Mouse (Mus musculus): ENCODE data around the gene 1700088E04Rik.

The 1700088E04Rik gene

DNA sequence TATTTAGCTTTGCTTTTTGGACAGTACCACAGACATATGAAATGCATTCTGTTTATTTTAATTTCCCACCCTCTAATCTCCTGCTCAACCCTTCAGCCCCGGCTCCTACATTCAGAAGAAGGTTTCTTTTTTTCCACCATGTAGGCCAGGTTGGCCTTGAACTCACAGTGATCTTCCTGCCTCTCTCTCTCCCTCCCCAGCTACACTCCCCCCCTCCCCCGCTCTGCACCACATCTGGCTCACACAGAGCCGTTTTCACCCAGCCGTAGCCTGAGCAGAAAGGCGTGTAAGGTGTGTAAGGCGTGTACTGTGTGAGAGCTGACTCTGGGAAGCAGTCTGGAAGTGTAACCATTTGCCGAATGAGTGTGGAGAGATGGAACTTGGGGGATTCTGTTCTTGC, 11.7 kb downstream of the 1700088E04Rik start:
- DNase-seq: no peak

DNA sequence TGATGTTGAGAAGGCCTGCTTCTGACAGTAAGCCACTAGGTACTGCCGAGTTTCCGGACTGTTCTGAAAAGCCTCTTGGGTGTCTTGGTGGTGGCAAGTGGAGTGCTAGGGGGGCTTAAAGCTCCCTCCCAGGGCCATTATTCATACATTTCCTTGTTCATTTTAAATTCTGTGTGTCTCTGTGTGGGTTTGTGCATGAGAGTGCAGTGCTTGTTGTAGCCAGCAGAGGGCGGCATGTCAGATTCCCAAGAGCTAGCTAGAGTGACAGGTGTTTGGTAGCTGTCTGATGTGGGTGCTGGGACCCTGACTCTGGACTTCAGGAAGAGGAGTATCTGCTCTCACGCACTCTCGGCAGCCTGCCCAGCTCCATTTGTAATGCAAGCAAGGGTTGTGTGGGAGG, 12.8 kb downstream of the 1700088E04Rik start:
- DNase-seq: no peak

DNA sequence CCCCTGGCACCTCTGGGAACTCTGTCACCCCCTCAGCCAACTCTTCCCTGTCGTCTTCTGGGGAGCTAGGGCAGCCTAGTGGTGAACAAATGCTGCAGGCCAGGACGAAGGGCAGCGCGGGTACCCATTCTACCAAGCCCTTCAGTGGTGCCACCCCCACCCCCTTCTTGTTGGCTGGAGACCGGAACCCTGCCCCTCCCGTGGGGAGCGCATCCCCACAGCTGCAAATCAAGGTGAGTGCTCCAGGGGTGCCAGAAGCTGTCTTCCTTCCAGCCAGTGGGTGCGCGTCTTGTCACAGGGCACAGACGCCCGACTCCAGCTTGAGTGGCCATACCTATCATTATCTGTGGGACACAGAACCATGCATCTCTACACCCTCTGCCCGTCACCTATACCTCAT, 14.0 kb downstream of the 1700088E04Rik start:
- DNase-seq: no peak

DNA sequence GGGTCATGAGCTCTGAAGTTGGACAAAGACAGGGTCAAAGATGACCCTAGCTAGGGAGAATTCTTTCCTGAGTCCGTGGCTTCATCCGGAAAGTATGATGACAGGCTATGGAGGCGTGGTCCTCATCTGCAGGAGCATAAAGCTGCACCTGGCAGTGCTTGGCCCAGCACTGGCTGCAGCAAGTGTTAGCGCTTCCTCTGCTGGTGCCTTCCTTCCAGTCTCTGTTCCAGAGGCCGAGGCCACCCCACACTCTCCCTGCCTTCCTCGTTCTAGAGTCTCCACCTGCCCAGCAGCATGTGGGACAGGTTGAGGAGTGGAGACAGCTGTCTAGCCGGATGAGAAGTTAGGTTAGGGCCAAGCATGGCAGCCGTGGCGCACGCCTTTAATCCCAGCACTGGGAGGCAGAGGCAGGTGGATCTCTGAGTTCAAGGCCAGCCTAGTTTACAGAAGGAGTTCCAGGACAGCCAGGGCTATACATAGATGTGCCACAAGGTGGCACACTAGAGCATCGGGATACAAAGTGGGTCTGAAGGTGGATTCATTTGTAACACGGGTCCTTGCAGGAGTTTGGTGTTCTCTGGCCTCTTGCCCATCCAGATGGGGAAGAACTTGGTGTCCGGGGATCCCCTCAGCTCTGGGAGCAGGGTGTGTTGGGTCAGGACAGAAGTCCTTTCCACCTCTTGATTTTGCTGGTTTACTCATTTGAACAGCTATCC, 14.7 kb downstream of the 1700088E04Rik start:
- DNase-seq: peak; percentile 58

DNA sequence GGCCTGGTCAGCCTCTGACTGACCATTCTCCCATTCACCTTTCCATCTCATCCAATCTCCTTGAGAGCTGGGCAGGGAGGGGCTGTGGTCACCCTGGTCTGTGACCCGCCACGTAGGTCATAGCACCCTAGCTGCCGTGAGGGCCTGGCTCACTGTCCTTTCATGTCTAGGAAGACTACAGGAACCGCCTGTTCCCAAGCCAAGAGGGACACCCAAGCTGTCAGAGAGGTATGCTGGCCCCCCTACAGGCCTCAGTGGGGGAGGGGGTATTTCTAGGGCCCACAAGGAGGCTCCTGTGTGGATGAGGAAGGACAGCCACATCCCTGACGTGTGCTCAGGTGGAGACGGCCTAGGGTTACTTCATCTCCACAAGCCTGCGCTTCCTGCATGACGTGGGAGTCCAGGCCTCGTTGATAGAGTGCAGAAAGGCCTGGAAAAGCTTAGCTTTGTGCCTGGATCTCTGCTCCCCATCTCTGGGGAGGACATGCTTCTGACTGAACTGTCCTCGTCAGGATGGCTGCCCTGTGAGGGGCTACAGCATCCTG, 16.6 kb downstream of the 1700088E04Rik start:
- no peak for DNase-seq

DNA sequence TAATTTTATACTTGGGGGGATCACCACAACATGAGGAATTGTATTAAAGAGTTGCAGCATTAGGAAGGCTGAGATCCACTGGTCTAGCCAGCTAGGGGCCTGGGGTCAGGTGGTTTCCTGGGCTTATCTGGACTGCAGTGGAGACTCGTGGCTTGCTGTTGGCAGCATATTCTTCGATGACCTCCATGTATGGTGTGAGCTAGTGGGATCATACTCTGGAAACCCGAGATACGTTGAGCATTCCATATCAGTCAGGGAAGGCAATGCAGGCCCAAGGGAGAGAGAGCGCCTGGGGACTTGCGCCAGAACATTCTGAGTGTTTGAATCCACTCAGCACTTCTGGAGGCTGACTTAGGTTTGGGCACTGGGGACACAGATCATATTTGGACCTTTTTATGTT, 17.3 kb downstream of the 1700088E04Rik start:
- no peak for DNase-seq

DNA sequence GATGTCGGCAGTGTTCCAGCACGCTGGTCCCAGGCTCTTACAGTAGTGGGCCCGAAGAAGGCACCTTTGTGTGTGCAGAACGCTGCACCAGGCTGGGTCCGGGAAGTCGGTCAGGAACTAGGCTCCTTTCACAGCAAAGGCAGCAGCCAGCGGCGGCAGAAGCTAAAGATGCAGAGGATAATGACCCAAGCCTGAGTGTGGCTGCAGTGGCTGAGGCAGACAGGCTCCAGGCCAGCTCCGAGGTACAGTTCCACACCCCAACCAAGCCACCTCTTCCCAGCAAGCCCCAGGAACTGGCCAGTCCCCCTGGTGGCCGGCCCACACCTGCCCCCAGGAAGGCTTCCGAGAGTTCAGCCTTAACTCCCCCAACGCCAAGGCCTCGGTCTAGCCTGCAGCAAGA, 18.5 kb downstream of the 1700088E04Rik start:
- DNase-seq: no peak

DNA sequence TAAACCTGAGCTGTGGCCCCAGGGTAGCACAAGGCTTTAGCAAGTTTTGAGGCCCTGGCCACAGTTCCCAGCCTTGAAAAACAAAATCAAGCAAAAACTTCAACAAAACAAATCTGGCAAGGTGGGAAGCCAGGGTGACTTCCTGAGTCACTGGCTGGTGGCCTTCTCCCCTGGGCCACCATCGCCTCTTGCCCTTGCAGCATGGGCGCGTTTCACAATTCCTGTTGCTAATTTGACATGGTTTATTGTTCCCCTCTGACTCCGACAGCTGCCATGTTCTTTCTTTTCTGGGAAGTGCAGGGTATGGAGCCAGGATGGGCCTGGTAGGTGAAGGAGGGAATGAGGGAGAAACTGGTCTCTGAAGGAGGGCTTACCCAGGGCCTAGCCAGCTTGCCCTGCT, 18.9 kb downstream of the 1700088E04Rik start:
- no peak for DNase-seq

DNA sequence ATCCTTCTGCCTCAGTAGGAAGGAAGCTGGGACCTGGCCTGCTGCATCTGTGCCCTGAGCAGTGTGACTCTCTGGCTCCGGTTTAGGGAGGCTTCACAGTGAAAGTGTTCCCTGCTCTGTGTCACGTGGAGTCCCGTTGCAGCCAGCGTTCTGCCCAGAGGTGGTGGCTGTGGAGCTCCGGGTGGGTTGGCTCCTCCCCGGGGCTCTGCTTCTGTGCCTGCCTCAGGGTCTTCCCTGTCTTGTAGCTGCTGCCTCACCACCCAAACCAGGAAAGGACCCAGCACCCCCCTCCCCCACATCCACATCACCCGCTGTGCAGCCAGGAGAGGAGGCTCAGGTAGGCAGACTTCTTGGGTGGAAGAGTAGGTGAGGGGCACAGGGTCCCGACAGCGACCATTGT, 21.6 kb downstream of the 1700088E04Rik start:
- no peak for DNase-seq

DNA sequence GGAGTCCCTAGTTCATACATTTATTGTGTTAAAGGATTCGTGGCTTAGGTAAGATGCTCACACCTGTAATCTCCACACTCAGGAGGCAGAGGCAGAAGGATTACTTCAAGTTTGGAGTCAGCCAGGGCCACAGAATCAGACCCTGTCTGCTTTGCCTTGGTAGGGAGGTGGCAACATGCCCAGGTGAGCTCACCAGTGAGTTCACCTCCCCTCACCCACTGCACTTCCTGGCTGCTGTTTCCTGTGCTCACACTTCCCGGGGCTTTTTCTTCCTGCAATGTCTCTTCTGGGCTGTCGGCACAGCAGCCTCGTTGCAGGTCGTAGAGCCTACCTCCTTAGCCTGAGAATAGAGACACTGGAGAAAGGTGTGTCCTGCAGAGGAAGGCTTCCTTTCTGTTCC, 25.8 kb downstream of the 1700088E04Rik start:
- DNase-seq: peak; percentile 52

DNA sequence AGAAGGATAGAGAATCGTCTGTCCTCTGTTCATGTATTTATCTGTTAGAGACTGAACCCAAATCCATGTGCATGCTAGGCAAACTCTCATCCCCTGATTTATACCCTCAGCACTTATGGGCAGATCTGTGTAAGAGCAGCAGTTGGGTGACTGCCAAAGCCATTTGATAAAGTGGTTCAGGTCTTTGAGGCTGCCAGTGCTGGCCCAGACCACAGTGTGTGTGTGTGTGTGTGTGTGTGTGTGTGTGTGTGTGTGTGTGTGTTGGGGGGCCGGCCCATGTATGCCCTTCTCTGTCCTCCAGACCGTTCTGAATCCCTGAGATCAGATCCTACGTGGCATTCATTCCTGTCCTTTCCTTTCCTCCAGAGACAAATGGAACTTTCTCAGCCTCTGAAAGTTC, 29.3 kb downstream of the 1700088E04Rik start:
- no peak for DNase-seq

DNA sequence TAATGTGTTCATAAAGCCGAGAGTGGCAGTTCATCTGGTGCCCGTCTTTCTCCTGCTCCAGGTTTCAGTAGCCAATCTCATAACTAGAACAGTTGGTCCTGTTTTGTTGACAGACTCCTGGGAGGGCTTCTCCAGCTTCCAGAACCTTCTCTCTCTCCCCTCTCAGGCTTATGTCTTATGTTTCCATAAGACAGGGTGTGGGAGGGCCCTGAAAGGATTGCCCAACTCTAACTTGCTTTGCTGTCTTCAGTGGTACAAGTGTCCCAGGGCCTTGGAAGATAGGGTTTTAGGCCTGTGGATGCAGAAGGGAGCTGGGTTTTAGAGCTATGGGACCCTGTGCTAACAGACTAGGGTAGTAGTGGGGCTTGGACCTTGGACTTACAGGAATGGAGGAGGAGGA, 30.5 kb downstream of the 1700088E04Rik start:
- no peak for DNase-seq

DNA sequence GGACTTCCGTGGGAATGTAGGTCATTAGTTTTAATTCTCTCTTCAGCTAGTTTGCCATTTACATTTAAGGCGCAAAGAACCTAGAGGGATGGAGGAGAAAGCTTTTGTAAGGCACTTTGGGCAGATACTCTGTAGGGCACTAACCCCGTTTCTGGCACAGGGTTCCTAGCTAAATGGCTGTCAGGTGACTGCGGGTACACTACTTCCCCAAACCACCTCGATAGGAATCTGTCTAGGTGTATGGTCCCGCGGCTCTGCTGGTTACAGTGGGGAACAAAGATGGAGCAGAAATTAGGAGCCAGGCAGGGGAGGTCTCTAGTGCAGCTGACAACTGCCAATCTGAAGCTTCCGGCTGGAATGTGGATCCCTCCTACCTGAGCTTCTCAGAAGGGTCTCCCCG, 31.0 kb downstream of the 1700088E04Rik start:
- no peak for DNase-seq

DNA sequence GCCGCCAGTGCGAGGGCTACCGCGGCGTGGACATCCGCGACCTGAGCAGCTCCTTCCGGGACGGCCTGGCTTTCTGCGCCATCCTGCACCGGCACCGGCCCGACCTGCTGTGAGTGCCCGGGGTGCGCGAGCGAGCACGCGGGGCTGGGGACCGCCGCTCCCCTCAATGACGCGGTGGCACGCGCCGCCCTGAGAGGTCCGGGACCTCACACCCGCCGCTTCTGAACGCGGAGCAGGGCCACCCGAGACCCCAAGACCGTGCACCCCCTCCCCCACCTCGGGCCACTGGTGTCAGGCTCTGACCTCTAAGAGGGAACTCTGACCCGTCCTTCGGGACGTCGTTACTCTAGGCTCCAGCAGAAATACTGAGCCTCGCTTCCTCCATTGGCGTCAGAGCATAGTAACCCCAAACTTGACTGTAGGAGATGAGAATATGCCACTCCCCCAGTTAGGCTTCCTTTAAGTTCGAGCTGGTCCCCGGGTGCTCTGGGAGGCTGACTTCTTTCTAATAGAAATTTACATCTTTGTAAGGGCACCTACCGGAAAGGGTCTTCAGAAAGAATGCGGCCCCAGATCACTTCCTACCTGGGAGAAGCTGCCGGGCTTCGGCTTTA, 31.6 kb downstream of the 1700088E04Rik start:
- no peak for DNase-seq

DNA sequence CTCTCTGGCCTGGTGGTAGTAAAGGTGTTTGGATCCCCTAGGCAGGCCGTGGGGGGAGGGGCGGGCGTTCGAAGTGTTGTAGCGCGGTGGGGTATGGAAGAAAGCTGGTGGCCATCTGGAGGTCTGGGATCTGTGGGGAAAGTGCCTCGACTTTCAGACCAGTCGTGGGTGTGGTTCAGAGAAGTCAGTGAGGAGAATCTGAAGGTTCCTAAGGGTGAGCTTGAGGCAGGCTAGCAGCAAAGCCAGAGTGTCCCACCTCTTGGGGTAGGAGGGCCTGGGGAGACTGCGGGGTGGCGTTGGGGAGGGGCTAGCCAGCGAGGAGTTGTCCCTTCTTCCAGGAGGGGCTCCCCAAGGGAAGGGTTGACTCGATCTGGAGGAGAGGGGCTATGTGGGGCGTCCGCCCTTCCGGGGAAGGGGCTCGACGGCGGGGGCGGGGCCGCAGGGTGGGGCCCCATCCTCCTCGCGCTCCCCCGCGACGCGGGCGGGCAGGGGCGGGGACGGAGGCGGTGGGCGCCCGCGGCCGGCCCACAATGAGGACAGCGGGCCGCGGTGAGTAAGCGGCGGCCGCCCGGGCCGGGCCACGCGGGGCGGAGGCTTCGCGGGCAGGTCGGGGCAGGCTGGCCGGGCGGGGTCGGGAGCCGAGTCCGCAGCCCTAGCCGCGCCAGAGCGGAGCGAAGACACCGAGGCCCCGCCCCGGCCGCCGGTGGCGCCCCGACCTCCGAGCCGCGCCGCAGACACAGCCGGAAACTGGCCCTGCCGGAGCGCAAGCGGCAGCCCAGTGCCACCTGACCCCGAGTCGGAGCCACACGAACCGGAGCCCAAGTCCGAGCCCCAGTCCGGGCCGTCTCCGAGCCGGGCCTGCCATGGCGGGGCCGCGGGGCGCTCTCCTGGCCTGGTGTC, 32.4 kb downstream of the 1700088E04Rik start, which contains the start of gene Micall1:
Micall1 (plus strand) TSS at position 478 of the 900 bp plus-strand sequence.
- peak; percentile 75 for DNase-seq

DNA sequence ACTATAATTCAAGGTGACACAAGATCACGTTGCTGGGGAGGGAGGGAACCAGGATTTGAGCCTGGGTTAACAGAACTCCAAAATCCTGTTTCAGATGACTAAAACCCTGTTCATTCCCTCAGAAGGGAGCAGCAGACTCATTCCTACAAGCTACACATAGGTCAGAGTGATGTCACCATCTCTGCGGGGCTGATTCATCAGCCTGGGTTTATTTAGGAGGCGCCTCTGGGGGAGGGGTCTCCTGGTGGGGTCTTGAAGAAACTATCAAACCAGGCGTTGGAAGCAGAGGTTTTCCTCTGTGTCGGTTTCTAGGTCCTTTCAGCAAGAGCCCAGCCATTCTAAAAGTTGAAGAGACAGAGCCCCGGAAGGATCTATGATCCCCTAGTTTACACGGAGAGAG, 33.1 kb downstream of the 1700088E04Rik start:
- no peak for DNase-seq

DNA sequence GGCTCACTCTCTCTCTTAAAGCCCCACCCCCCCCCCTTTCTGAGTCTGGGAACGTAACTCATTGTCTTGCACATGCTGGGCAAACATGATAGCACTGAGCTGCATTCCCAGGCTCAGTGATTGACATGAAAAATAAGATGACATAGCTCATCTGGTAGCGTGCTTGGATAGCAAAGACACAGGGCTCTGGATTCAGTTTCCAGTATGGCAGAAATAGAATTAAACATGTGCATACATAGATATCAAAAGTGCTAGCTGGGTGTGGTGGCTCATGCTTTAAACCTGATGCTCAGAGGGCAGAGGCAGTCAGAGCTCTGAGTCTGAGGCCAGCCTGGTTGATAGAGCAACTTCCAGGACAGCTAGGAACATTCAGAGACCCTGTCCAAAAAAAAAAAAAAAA, 35.2 kb downstream of the 1700088E04Rik start:
- DNase-seq: no peak

DNA sequence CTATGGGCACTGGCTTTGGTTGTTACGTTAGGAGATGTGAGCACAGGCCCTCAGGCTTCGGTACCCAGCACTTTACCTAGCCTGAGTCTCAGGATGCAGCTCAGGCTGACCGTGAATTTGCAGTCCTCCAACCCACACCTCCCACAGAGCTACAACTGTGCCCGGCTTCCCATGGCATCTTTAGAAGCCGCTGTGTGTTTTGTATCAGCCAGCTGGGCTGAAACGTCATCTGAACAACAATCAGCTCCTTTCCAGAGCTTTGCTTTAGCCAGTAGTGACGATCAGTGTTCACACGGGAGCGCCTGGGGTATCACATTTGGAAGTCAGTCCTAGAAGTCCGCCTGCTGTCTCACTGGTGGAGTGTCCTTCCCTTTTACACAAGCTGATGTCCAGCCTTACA, 37.8 kb downstream of the 1700088E04Rik start:
- DNase-seq: no peak

DNA sequence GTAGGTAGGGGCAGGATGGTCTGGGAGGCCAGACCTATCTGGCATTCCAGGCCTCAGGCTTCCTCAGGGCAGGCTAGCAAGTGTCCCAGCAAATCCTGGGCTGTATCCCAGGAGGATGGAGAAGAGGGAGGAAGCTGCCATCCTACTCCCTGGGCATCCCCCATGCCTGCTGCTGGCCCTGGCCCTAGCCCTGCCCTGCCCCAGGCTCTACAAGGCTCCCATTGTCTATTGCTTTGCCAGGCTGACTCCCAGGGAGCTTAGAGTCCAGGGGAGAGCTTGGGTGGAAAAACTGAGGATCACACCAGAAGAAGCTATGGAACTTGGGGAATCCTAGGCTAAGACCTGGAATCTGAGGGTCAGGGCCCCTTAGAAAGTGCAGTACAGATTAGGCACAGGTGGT, 39.5 kb downstream of the 1700088E04Rik start:
- no peak for DNase-seq

DNA sequence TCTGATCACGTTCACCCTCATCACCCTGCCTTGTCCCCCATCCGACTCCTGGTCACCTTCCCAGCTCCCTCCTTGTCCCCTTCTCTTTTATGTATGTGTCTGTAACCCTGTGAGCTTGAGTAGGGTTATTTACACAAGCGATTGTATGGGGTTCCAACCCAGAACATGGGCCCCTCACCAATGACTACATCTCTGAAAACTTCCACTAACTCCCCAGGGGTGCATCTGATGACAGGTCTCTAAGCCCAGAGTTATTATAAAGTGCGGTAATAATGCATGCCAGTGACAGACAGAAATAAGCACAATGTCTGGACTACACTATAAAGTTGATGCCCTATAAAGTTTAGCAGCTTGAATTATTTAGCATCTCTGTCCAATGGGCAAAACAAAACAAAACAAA, 40.7 kb downstream of the 1700088E04Rik start:
- no peak for DNase-seq

DNA sequence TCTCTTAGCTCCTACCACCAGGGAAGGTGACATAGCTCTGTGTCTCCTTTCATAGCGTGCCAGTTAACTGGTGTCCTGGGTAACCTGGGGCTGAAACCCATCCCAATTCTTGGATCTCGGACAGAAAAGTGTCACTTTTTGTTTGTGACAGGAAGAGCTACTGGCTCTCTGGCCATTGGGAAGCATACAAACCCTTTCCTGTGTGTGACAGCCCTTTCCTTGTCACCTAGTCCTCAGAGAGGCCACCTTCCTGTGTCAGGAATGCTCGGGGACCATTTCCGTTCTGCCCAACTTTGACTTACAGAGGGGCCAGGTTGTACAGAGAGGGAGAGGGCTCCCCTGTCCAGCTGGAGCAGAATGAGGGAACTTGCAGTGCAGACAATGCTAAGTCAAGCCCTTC, 41.6 kb downstream of the 1700088E04Rik start:
- DNase-seq: no peak

DNA sequence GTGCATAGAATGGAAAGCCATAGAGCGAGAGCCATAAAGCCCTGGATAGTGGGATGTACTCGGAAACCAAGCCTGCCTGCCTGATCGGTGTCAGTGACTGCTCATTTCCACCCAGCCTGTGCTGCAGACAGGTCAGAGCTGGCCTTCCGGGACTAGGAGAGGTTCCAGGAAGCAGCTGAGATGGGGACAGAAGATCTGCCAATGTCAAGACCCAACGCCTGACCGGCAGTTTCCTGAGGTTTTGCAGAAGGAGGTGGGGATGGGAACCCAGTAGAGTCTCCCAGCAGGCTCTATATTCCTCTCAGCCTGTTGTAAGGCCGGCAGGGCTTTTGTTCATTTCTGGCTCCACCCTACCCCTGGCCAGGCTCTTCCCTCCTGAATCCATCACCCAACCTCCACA, 42.2 kb downstream of the 1700088E04Rik start:
- no peak for DNase-seq

DNA sequence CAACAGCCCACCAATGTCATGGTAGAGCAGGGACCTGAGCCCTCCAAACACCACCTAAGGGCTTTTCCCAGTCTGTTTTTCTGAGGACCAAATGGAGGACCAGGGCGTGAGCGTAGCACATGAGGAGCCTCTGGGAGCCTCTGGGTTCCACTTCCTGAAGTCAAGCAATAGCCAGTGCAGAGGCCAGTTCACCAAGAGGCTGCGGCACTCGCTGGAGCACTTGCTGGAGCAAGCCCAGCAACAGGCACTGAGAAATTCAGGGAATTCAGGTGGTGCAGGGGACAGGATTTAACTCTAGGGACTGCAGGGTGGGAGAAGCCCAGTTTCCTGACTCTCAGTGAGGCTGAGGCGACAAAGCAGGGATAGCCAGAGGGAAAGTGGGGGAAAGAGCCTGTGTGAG, 42.8 kb downstream of the 1700088E04Rik start:
- no peak for DNase-seq
